Mouse (Mus musculus) liver, postnatal 0 days (tissue): Measurements from ENCODE around the gene Lekr1. TPM values are rescaled to one million over a fixed set of nuclear protein-coding genes. Genes with fewer than 3 reads are reported as not detected.

Experiments used
- ATAC-seq: fragments of 200-750 bp; cut with Nextera tagmentation; 2 replicates; pipeline ENCODE4 v1.8.0; 2017; ENCODE audit warnings: mild to moderate bottlenecking, moderate library complexity
- DNase-seq: peaks from one replicate; pipeline ENCODE4 v3.0.0-alpha.2; 2016
- H3K27ac ChIP-seq: fragments of 300-500 bp; sonication (generic); 2 replicates; pipeline ENCODE4 v1.5.1; 2014; ENCODE audit warnings: antibody characterized with exemption, moderate library complexity, mild to moderate bottlenecking, low read depth
- H3K27me3 ChIP-seq: fragments of 300-500 bp; sonication (generic); 2 replicates; pipeline ENCODE4 v1.6.1; 2014; ENCODE audit warnings: low read length, control low read depth, mixed read lengths; ENCODE audit not compliant: insufficient read depth
- H3K36me3 ChIP-seq: fragments of 300-500 bp; sonication (generic); replicated peaks from 2 replicates; pipeline ENCODE4 v1.6.1; 2014; ENCODE audit warnings: mild to moderate bottlenecking, control low read depth, low read length, moderate library complexity, mixed read lengths; ENCODE audit not compliant: insufficient read depth
- H3K4me1 ChIP-seq: fragments of 300-500 bp; sonication (generic); 2 replicates; pipeline ENCODE4 v1.6.1; 2014; ENCODE audit warnings: antibody characterized with exemption, mild to moderate bottlenecking, control low read depth; ENCODE audit not compliant: insufficient read depth
- H3K4me2 ChIP-seq: fragments of 300-500 bp; sonication (generic); 2 replicates; pipeline ENCODE4 v1.6.1; 2014; ENCODE audit warnings: low read depth, mild to moderate bottlenecking, low read length, moderate library complexity, mixed read lengths
- H3K4me3 ChIP-seq: fragments of 300-500 bp; sonication (generic); 2 replicates; pipeline ENCODE4 v1.5.1; 2014; ENCODE audit warnings: low read depth, low read length
- H3K9ac ChIP-seq: fragments of 300-500 bp; sonication (generic); replicated peaks from 2 replicates; pipeline ENCODE4 v1.6.1; 2014; ENCODE audit warnings: mild to moderate bottlenecking, moderate library complexity
- H3K9me3 ChIP-seq: fragments of 300-500 bp; sonication (generic); 2 replicates; pipeline ENCODE4 v1.6.1; 2016; ENCODE audit warnings: mild to moderate bottlenecking, control low read depth, low read length, mixed read lengths
- CTCF ChIP-seq: sonication (generic); IDR thresholded peaks from 2 replicates; pipeline ENCODE4 v1.5.1; 2016; ENCODE audit warnings: antibody characterized with exemption, low read depth
- EP300 ChIP-seq: IDR thresholded peaks from 2 replicates; pipeline ENCODE4 v1.6.1; 2016; ENCODE audit warnings: antibody characterized with exemption, low read depth, mild to moderate bottlenecking
- WGBS: fragments of 180-500 bp; shearing (Covaris S2); extraction: QIAGEN DNeasy Blood & Tissue Kit; methylation state at CpG from one replicate; pipeline ENCODE4 v1.1.7; 2014; ENCODE audit not compliant: insufficient replicate concordance; 5-methylcytosine and 5-hydroxymethylcytosine counted together
- polyA plus RNA-seq: library from polyadenylated mRNA; unstranded; fragments of >200 nt; fragmentation: Nextera tagmentation; extraction: Ambion mirVana; gene quantifications from 2 replicates; pipeline ENCODE4 v1.2.1, GENCODE M21; 2015

The Lekr1 gene
- polyA plus RNA-seq, 1 experiment from 2014 or later: 1.0 TPM

DNA sequence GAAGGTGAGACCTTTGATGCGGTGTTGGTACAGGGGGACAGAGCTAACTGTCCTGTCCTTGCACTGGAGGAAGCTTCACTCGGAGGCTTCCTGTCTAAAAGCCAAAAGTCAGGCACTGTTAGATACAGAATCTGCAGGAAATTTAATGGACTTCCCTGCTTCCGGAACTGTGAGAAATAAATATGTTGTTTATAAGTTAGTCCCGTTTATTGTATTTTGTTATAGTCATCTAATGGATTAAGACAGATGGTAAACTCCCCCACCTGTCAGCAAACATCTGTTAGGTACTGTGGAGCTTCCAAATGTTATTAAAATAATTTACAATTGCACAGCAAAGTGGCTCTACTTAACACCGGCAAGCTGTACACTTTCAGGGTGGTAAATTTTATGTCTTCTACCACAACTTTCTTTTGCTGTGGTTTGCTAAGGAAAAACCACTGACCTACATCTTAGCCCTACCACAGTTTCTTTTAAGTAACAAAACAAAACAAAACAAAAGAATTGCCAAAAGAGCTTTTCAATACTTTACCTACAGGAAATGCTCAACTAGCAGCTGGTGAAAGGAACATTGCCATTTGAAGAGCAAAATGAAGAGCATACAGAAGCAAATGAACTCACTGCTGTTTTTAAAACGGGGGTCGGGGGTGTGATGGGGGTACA is 15.7 kb upstream of the Lekr1 start:
- Histone ChIP-seq H3K4me3 (no peak overlapping the region), H3K9ac (no peak overlapping the region), H3K9me3 (no peaks in the 10 kb centered on the region), H3K4me2 (no peak overlapping the region), H3K4me1 (0 out of 2 replicates have a peak, but pooled peaks cover 3% of the 10 kb centered on the region), H3K27me3 (no peaks in the 10 kb centered on the region), H3K27ac (no peak overlapping the region), H3K36me3 (no peaks in the 10 kb centered on the region)
- TF ChIP-seq EP300 (no peak), CTCF (no peak)
- DNase-seq (no peak), ATAC-seq (no peak)
- 53% methylated on average over 7 of the region's 7 CpGs for WGBS

- Histone ChIP-seq H3K27me3 (peaks cover 16% of the 10 kb centered on the region; the same call in 1 of the 2 replicates), H3K9me3 (no peaks in the 10 kb centered on the region), H3K4me1 (0 out of 2 replicates have a peak, but pooled peaks cover 7% of the 10 kb centered on the region), H3K36me3 (no peaks in the 10 kb centered on the region), H3K9ac (no peak overlapping the region), H3K27ac (no peak overlapping the region), H3K4me2 (no peak overlapping the region), H3K4me3 (no peak overlapping the region)
- 49% methylated on average over 10 of the region's 10 CpGs for WGBS
- no peak for ATAC-seq
- TF ChIP-seq CTCF (no peak), EP300 (no peak)
- no peak for DNase-seq
Measured at GRCm38 (mm10) chr3:65654541-65655206, 11.4 kb upstream of the Lekr1 start.

DNA sequence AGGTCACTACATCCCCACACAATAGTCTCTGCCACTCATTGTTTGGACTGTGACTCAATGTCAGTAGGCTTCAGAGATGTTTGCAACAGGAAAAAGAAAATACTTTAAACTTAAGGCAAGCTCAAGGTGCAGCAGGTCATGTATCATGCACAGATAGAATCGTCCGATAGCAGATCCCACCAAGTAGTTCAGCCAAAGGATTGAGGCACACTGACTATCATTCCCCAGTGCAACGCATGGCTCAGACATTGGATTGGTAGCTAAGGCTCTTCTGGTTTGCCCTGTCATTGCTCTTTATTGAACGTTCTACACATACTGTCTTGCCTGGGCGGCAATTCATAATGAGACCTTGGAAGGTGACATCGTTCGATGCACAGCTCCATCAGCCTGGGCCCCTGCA is 9.6 kb upstream of the Lekr1 start:
- Histone ChIP-seq H3K4me3 (no peak overlapping the region), H3K9ac (no peak overlapping the region), H3K36me3 (no peaks in the 10 kb centered on the region), H3K27ac (no peak overlapping the region), H3K4me1 (0 out of 2 replicates have a peak, but pooled peaks cover 7% of the 10 kb centered on the region), H3K27me3 (peaks cover 16% of the 10 kb centered on the region; the same call in 1 of the 2 replicates), H3K4me2 (no peak overlapping the region), H3K9me3 (no peaks in the 10 kb centered on the region)
- WGBS: 79% methylated on average over 7 of the region's 7 CpGs
- DNase-seq (no peak), ATAC-seq (no peak)
- no peak for TF ChIP-seq EP300

- no peaks in the 10 kb centered on the region for H3K9me3 ChIP-seq
- no peak for ATAC-seq
- no peak overlapping the region for H3K4me2 ChIP-seq
- WGBS: 52% methylated on average over 12 of the region's 12 CpGs
- 0 out of 2 replicates have a peak, but pooled peaks cover 7% of the 10 kb centered on the region for H3K4me1 ChIP-seq
- H3K9ac ChIP-seq: no peak overlapping the region
- no peak overlapping the region for H3K27ac ChIP-seq
- H3K36me3 ChIP-seq: no peaks in the 10 kb centered on the region
- DNase-seq: no peak
- peaks cover 16% of the 10 kb centered on the region; the same call in 1 of the 2 replicates for H3K27me3 ChIP-seq
- TF ChIP-seq EP300 (no peak), CTCF (no peak)
- H3K4me3 ChIP-seq: no peak overlapping the region
Measured at GRCm38 (mm10) chr3:65656902-65657660, 8.9 kb upstream of the Lekr1 start.

GRCm38 (mm10) chr3:65658081-65658612 is 7.9 kb upstream of the Lekr1 start:
- Histone ChIP-seq H3K9me3 (no peaks in the 10 kb centered on the region), H3K4me3 (peak overlapping the region; percentile 59), H3K4me1 (0 out of 2 replicates have a peak, but pooled peaks cover 8% of the 10 kb centered on the region), H3K27ac (no peak overlapping the region), H3K4me2 (peak overlapping the region; percentile 91), H3K36me3 (no peaks in the 10 kb centered on the region), H3K27me3 (peaks cover 16% of the 10 kb centered on the region; the same call in 1 of the 2 replicates), H3K9ac (no peak overlapping the region; the same call in 1 of the 2 replicates)
- 30% methylated on average over 18 of the region's 18 CpGs for WGBS
- no peak for DNase-seq
- ATAC-seq: no peak
- no peak for TF ChIP-seq EP300
- no peak for TF ChIP-seq CTCF
